Mouse (Mus musculus) ZHBTc4 (cell line): ENCODE data around the gene Bcas3.
A peak's percentile ranks its signal among the peaks of the same experiment; 100 is the strongest.

Experiments used
- DNase-seq: peaks from one replicate; pipeline ENCODE4 v3.0.0-alpha.2; 2011; ENCODE audit warnings: low read depth, low spot score

Bcas3 gene

DNA sequence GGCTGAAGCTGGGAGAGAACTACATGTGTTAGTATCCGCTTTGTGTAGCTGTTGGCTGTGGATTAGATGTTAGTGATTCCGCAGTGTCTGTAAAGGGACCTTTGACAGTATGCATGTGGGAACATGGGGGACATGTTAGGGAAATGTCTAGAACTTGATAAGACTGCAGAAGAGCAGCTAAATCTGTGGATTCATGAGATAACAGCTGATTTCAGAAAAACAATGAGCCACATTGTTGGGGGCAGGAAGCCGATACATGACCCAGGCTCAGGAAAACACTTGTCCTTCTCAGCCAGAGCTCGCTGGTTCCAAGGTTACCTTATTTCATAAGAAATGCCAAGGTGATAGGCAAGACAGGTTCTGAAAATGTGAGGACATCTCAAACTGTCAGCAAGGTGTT lies 307.3 kb downstream of the Bcas3 start:
- no peak for DNase-seq

DNA sequence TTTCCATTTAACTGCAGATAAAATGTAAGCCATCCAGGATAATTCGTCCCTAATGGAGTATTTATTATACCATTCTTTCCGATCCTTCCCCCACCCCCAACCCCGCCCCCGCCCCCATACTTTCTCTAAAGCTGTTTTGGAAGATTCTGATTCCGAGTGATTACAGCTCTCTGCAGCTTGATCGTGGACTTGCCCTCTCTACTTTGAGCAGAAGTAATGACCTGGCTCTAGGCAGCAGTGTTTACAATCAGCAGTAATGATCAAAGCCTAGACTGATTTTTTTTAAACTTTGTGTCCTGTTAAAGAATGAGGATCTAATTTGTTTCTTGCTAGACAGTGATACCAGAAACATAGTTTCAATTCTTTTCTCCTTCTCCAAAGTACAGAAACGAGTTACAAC lies 314.2 kb downstream of the Bcas3 start:
- no peak for DNase-seq

DNA sequence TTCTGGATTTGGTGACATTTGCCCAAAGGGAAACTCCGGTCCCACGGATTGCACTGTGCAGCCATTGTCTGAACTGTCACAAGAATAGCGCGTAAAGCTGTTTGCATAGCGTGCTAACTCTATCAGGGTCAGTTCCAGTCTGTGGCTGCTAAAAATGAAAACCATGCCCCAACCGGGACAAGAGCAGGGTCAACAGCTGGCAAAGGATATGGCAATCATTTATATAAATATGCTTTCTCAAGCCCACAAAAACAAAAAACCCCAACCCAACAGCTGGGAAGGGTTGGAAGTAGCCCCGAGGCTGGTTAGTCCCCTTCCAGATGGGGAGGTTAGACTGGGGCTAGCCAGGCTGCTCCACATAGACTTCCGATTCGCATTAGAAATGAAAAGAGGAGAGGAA lies 314.8 kb downstream of the Bcas3 start:
- DNase-seq, result no peak

DNA sequence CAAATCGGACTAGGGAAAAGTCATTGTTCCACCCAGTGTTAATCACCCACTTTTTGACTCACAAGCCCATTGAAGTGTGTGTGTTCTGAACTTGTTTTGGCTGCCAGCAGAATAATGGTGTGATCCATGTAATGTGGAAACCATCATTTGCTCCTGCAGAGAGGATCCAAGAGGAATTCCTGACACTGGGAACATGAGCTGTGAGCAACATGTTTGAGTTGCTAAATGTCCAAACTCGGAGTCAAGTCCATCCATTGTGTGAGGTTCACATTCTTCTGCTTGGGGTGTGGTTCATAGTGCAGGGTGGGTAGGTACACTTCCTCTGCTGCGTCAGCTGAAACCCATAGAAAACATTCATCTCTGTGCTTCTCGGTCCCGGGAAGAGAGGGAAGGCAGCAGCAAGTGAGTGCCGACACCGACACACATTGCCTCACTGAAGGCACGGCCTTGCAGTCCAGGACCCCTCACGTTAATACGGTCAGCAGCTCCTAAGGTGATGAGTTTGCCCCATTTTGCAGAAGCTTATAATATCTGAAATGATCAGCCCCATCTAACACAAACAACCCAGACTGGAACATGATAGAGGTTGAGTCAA lies 320.0 kb downstream of the Bcas3 start:
- peak; percentile 37 for DNase-seq

DNA sequence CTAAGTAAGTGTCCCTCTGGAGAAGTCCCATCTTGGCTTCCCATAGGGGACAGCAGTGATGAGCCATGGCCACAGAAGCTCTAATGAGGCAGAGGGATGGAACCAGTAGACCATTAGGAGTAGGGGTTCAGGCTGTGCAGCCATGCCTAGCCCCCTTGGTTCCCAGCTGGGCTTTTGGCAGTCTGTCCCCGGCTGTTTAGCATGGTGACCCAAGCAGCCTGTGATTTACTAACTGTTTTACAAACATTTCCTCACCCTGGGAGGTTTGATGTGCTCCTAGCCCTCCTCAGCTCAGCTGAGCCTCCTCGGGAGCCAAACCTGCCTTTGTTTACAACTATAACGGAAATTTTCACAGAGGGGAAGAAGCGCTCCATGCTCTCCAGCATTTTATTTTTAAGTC lies 322.3 kb downstream of the Bcas3 start:
- DNase-seq, result no peak

DNA sequence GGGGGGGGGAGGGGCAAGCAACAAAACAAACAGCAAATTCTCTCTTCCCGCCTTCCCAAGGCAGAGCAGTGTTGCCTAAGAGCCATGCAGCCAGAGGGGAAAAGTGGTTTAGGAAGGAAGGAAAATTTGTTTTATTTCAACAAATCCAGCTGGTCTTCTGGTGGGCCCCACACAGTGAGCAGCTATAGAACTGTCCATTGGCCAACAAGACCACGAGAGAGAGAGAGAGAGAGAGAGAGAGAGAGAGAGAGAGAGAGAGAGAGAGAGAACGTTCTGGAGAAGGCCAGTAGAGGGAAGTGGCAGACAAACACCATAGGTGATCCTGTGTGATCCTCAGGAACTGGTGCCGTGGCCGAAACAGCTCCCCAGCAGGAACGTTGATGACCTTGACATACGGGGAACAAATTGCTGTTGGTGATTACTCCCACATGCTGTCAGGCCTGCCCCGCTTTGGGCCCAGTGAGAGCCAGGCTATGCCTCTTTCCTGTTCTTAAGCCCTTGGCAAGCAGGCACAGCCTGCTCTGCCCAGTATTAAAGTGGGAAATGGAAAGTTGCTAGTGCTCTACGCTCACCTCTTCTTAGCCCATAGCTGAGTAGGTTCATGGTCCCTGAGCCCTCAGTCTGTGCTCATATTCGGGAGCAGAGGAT lies 323.5 kb downstream of the Bcas3 start:
- DNase-seq, result no peak

DNA sequence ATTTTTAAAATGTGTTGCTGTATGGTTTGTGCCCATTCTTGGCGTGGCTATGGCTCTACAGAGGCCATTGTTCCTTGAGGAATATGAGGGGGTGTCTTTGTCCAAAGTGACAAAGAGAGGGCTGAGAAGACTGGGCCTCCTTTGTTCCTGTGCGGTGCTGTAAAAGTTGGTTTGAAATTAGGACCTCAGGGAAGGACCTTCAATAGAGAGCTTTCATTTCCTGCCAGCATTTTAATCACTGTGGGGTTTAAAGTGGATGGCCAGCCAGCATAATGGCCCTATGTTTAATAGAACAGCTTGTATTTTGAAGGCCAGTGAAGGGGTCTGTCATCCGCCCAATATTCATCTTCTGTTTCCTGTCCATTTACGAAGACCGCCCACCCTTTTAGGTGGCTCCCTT lies 325.7 kb downstream of the Bcas3 start:
- DNase-seq, result no peak

DNA sequence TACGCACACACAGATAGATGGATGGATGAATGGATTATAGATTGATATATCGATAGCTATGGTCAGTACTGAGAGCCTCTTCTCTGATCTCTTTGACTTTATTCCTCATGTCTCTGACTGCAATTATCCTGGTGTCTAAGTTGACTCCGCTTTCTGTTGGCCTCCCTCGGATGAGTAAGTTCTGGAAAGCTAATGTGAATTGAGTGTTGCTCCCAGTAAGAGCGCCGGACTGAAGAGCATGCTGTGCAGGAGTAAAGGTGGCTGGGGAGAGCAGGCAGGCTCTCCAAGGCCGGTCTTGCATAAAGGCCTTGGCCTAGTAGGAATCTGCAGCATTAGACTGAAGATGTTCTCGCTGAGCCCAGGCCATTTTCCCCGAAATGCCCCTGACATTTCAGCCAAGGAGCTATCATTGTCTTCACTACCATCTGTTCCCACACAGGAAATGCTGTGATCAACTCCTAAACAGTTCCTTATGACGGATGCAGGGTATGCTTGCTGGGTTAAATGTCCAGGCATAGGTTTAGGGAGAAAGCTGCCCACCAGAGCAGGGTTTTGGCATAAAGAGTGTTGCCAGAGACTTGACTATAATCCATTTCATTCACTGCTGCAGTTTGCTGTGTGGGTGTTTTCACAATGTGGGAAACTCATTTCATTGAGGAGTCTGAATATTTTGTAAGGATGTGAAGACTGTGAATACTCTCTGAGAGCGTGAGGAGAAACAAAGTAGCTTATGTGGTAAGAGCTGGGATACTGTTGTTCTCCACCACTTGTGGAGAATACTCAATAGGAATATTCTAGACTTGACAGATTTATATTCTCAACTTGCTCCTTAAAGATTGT lies 328.8 kb downstream of the Bcas3 start:
- DNase-seq, result no peak

DNA sequence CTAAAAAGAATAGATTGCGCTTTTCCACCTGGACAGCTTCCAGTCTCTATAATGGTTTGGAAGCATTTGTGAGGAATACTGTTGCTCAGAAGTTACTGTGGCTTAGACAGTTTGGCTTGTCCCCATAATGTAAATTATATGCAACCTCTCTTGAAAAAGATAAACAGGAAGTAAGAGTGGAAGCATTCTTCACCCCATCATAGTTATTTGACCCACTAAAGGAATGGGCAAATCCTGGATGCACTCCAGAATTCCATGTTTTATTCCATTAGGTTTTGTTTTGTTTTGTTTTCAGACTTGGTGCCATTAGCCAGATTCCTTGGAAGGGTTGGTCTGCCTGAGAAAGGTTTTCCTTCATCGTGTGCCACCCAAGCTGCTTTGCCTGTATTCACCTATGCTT lies 332.0 kb downstream of the Bcas3 start:
- DNase-seq, result no peak

DNA sequence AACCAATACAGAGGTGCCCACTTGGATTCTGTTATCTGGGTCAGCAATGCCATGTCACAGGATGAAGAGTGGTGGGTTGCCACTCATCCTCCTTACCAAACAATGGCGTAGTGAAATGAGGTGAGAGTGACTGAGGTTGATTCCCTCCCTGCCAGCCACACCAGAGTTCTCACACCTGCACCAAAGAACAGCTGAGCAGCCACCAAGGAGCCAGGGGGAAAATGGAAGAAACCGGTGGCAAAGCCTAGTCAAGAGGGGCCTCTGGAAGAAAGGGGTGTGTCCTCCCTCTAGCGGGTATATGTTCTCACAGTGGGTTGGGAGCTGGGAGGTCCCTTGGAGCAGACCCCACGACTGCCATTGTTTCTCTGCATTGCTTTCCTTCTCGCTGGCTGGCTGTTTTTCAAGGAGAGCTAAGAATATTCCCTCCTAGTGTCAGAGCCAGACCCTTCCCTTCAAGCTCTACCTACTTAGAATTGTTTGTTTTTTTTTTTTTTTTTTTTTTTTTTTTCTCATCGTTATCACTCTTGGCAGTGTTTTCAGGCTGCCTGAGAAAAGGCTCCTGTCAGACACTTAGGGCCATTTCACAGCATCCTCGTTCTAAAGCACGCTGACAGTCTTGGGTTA lies 335.0 kb downstream of the Bcas3 start:
- no peak for DNase-seq

DNA sequence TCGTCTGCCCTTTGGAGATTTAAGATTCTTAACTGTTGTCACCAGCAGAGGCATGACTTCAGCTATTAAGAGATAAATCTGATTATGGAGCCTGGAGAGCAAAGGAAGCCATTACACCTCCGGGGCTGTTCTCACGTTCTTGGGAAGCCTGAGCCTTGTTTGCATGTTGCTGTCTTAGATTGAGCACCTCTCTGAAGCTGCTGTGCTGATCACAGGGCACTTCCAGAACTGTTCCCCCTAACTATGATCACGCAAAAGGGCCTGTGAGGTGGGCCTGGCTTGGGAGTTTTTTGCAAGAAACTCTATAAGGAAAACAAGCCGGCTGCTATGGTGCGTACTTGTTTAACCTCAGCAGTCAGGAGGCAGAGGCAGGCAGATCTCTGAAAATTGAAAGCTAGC lies 335.5 kb downstream of the Bcas3 start:
- DNase-seq, result no peak

DNA sequence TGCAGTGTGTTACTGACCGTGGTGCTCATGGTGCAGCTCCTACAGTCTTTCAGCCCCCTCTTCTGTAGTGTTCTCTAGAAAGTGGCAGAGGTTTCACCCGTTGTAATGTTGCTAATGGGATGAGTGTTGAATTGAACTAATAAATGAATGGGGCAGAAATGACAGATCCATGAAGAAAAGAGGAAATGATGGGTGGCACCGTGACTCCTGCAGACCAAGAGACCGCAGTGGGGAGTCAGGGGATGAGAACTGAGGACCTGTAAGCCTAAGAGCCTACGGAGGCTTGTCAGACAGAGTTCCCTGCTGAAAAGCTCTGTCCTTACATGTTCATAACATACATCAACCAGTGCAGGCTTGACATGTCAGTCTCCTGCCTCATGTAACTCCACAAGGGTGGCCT lies 336.3 kb downstream of the Bcas3 start:
- DNase-seq, result no peak

DNA sequence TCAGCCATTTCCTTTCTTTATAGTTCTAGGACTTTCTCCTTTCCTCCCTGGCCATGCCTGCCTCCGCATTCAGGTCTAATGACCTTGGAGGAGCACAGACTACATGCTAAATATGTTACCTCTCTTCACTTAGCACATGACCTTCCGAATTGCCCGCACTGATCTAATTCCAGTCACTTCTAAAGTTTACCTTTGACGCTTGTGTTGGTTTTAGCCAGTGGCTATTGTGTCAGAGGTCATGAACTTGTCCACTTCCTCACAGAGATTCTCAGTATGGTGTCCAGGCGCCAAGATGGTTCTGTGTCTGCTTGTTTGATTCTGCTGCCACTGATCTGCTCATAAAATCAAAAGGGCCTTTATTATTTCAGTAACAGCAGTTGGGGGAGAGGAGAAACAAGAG lies 338.3 kb downstream of the Bcas3 start:
- DNase-seq, result no peak

DNA sequence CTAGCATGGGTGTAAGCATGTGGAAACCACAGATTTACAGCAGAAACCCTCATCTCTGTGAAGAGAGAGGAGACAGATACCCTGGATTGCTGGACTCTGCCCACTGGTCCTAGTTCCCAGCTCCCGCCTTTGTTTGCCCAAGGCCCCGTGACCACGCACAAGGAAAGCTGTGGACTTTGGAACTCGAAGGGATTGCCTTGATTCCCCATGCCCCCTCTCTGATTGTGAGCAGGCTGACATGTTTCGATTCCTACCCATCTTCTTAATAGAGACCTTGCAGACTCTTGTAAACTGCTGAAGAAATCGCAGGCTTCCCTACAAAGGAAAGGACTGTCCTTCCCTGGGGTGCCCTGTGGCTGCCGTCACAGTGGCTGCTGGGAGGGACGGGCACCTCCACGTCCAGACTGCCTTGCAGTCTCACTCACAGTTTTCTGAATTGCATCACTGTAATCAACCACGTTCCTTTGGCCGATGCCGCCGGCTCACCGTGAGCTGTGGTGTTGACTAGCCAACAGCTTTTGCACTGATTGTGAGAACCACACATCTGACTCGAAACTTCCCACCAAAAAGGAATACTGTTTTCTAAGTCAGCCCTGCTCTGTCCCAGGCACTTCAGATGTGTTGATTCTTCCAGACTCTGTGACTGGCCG lies 342.8 kb downstream of the Bcas3 start:
- no peak for DNase-seq

DNA sequence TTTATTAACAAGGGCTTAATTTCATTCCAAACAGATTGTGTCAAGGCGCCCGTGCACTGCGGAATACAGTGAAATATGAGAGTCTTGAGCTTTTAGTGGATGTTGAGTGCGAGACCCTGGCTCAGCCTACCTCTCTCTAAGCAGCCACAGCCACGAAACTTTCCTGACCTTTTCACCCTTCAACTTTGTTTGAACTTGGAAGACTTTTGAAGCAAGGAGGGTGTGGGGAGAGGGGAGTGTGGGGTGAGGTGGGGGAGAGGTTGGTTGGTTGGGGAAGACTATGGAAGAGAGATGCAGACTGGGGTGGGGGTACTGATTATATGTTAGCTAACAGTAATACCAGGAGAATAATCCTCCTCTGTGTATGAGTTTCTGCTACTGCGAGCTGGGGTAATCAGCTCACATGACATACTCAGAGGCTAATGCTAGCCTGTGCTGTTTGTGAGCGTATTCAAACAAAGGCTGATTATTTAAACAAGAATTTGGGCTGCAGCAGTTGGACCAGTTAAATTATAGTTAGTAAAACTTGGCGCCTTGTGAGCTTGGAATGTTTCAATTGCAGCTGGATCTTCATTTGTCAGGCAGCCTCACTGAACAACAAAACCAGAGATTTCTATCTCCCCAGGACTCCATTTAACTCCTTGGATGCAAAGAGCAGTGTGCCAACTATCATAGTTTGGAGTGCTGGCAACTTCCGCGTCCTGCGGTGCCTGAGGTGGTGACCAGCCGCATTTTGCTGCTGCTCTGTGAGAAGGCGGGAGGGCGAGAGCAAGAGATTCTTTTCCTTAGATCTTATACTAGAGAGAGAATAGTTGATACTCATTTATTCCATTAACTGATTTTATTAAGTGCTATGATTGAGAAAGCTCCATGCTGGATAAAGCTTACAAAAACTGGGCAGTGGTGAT lies 343.8 kb downstream of the Bcas3 start:
- DNase-seq, result no peak

DNA sequence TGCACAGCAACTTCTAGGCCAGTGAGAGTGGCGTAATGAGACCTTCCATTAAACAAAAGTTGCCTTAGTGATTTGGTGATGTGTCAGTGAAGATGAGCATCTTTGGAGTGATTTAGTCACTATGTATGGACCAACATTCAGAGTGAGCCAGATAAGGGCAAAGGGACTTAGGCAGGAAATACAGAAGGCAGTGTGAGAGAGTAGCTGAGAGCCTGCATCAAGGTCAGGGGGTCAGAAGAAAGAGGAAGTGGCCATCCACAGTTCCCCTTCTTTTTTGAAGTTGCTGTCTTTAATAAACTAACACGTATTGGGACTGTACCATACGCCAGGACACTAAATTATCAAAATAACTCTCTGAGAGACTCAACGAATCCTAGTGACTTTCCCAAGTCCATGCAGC lies 344.5 kb downstream of the Bcas3 start:
- no peak for DNase-seq

DNA sequence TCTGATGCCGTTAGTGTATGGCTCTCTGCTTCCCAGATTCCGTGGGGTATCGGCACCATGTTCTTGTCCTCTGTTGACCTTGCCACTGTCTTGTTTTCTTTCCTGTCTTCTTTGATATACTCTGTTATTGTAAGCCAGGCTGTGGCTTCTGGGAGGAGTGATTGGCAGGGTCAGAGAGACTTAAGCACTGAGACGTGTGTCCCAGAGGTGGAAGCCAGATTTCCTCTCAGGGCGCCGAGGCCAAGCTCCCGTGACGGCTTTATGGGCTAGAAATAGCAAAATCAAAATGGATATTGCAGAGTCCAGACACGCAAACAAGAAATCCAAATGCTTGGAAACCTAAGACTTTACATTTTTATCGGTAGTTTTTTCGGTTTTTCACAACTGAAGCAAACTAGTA lies 345.3 kb downstream of the Bcas3 start:
- DNase-seq, result no peak

DNA sequence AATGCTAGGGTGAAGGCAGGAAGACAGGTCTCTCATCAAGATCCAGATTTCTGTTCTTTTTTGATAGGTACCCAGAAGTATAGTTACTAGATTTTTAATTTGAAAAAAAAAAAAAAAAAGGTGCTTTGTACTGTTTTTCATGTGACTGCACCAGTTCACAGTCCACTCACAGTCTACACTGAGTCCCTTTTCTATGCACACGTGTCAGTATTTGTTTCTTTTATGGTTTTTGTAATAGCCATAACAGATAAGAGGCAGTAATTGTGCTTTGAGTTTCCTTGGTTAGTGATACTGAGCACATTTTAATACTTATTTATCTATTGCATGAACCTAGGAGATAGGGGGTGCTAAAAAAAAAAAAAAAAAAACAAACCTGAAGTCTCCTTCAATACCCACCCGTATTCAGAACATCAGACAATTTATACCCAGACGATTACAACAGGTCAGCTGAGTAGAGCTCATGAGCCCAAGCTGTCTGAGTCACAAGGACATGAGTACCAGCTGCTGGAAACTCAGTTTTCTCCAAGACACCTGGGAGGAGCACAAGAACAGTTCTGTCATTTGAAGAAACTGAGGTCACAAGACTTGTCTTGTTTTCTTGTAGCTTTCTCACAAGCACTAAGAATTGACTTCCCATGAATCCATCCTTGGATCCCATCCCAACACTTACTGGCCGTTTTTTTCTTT lies 351.2 kb downstream of the Bcas3 start:
- DNase-seq, result no peak

DNA sequence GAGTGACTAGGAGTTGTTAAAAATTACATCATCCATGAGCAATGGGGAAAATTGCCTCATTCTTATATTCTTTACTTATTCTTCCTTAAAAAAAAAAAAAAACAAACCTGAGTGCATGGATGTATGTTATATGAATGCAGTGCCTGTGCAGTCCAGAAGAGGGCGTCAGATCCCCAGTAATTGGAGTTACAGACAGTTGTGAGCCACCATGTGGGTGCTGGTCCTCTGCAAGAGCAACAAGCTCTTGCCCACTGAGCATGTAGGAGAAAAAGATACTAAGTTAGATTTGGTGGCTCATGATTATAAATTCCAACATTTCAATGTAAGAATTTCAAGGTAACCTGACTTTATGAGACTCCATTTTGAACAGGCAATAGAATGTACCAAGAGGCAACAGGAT lies 353.7 kb downstream of the Bcas3 start:
- peak; percentile 72 for DNase-seq

DNA sequence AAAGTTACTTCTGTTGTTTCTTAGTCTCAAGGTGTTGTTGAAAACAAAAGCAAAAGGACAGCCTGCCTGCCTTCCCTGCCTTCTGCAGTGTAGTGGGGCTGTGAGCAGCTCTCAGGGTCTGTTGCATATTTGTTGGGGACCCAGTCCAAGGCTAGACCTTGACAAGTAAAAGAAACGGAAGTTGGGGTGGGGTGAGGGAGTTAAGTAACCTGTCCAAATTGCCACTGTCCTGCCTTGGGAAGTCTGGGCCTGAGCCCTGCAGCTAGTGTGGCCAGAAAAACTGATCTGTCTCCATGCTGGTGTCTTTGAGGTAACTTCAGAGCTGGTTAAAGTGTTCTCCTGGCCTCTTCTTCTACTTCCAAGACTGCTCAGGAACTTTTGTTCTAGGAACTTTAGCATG lies 354.5 kb downstream of the Bcas3 start:
- DNase-seq, result no peak
